Comparison of ENCODE assay signal across 8 mouse cellular contexts in genomic region chr19:47579788-47580631, GRCm38 (mm10). TPM values are rescaled to one million over a fixed set of nuclear protein-coding genes. Genes with fewer than 3 reads are reported as not detected.
DNase-seq lines count a peak whose midpoint lies in the region; ATAC-seq and TF ChIP-seq lines count a peak whose summit lies in the region.

No protein-coding gene starts in this region.

- peak overlapping the region; percentile 88 for H3K27ac ChIP-seq in forebrain, embryonic 16.5 days (ENCODE audit: low read length)
- peak overlapping the region; percentile 93 for H3K27ac ChIP-seq in hindbrain, embryonic 15.5 days (replicated peaks)
- peak overlapping the region; percentile 95 for H3K27ac ChIP-seq in liver, embryonic 12.5 days

- peak overlapping the region; percentile 86 for H3K4me3 ChIP-seq in forebrain, embryonic 16.5 days (replicated peaks; ENCODE audit: low read length)
- peak overlapping the region; percentile 86 for H3K4me3 ChIP-seq in hindbrain, embryonic 15.5 days
- H3K4me3 ChIP-seq in liver, embryonic 12.5 days, result peak overlapping the region; percentile 89
- H3K4me3 ChIP-seq in myocyte, result peak overlapping the region; percentile 70

- peak; percentile 75 for ATAC-seq in forebrain, embryonic 16.5 days
- ATAC-seq in hindbrain, embryonic 15.5 days (ENCODE audit: low FRiP score, low read depth), result peak; percentile 75
- peak; percentile 76 for ATAC-seq in liver, embryonic 12.5 days

- no peaks in the 10 kb centered on the region for H3K36me3 ChIP-seq in forebrain, embryonic 16.5 days (ENCODE audit: control insufficient read depth, insufficient read depth)
- no peaks in the 10 kb centered on the region for H3K36me3 ChIP-seq in hindbrain, embryonic 15.5 days
- no peaks in the 10 kb centered on the region for H3K36me3 ChIP-seq in liver, embryonic 12.5 days
- H3K36me3 ChIP-seq in myocyte (ENCODE audit: control insufficient read depth, insufficient read depth), result no peaks in the 10 kb centered on the region

- no peak for TF ChIP-seq POLR2A in myocyte (IDR thresholded peaks at IDR 0.05; ENCODE audit: insufficient read length, low read depth)

- H3K27me3 ChIP-seq in forebrain, embryonic 16.5 days (replicated peaks; ENCODE audit: control insufficient read depth, insufficient read depth, low read length), result no peaks in the 10 kb centered on the region
- no peaks in the 10 kb centered on the region for H3K27me3 ChIP-seq in hindbrain, embryonic 15.5 days
- H3K27me3 ChIP-seq in liver, embryonic 12.5 days (replicated peaks), result no peaks in the 10 kb centered on the region
- H3K27me3 ChIP-seq in myocyte (ENCODE audit: control insufficient read depth, insufficient read depth, insufficient read length), result no peaks in the 10 kb centered on the region

- H3K4me1 ChIP-seq in forebrain, embryonic 16.5 days (replicated peaks; ENCODE audit: control insufficient read depth, insufficient read depth, low read length), result peaks cover 18% of the 10 kb centered on the region
- H3K4me1 ChIP-seq in hindbrain, embryonic 15.5 days (replicated peaks), result peaks cover 23% of the 10 kb centered on the region
- H3K4me1 ChIP-seq in liver, embryonic 12.5 days, result peaks cover 32% of the 10 kb centered on the region

- H3ac ChIP-seq in myocyte (ENCODE audit: control insufficient read depth, insufficient read length), result peak overlapping the region; percentile 97

- H3K9ac ChIP-seq in forebrain, embryonic 16.5 days (replicated peaks; ENCODE audit: low read depth, low read length), result peak overlapping the region; percentile 91
- H3K9ac ChIP-seq in hindbrain, embryonic 15.5 days, result peak overlapping the region; percentile 80
- peak overlapping the region; percentile 95 for H3K9ac ChIP-seq in liver, embryonic 12.5 days

- peaks cover 52% of the 10 kb centered on the region for H3K79me2 ChIP-seq in myocyte (ENCODE audit: control insufficient read depth, insufficient read depth)

- peak; percentile 33 for DNase-seq in ovary, postnatal 36 days (ENCODE audit: low spot score)
- DNase-seq in ovary, adult 18-20 months (ENCODE audit: low spot score), result no peak
- DNase-seq in cerebellum, adult 11-12 months, result peak; percentile 22
- peak; percentile 13 to 19 for DNase-seq in thymus, postnatal 10 days (ENCODE audit: low spot score in 2 of 2)

- WGBS in forebrain, embryonic 16.5 days, result under 1% methylated on average over 79 of the region's 96 CpGs
- WGBS in hindbrain, embryonic 15.5 days, result 0% methylated on average over 63 of the region's 96 CpGs
- WGBS in liver, embryonic 12.5 days (ENCODE audit: insufficient replicate concordance), result under 1% methylated on average over 92 of the region's 96 CpGs

- H3K4me2 ChIP-seq in forebrain, embryonic 16.5 days (ENCODE audit: low read length), result peak overlapping the region; percentile 92
- H3K4me2 ChIP-seq in hindbrain, embryonic 15.5 days, result peak overlapping the region; percentile 98
- H3K4me2 ChIP-seq in liver, embryonic 12.5 days, result peak overlapping the region; percentile 89
- H3K4me2 ChIP-seq in myocyte (ENCODE audit: low read depth), result peak overlapping the region; percentile 88

- no peaks in the 10 kb centered on the region for H3K9me3 ChIP-seq in forebrain, embryonic 16.5 days (ENCODE audit: control insufficient read depth, low read length)
- H3K9me3 ChIP-seq in hindbrain, embryonic 15.5 days, result no peaks in the 10 kb centered on the region
- H3K9me3 ChIP-seq in liver, embryonic 12.5 days (replicated peaks), result no peaks in the 10 kb centered on the region

TF ChIP-seq in myocyte, 11 proteins besides CTCF, POLR2A, EP300 and RAD21:
- TF ChIP-seq MYOG (IDR thresholded peaks at IDR 0.05; ENCODE audit: control insufficient read depth in 1 of 3, insufficient read depth in 1 of 3, insufficient read length in 2 of 3, low read depth in 2 of 3), result no peak
- no peak for TF ChIP-seq CEBPB (IDR thresholded peaks at IDR 0.05; ENCODE audit: insufficient read depth, poor library complexity, severe bottlenecking)
- TF ChIP-seq E2F4 (IDR thresholded peaks at IDR 0.05; ENCODE audit: insufficient read depth), result no peak
- TF ChIP-seq USF1 (IDR thresholded peaks at IDR 0.05; ENCODE audit: low read depth), result no peak
- TF ChIP-seq MAX (IDR thresholded peaks at IDR 0.05; ENCODE audit: low read depth), result no peak
- no peak for TF ChIP-seq MYOD1 (IDR thresholded peaks at IDR 0.05; ENCODE audit: control insufficient read depth in 1 of 3, insufficient read length in 2 of 3, low read depth in 2 of 3)
- TF ChIP-seq POLR2AphosphoS2 (IDR thresholded peaks at IDR 0.05; ENCODE audit: insufficient read length, low read depth), result no peak
- TF ChIP-seq REST (IDR thresholded peaks at IDR 0.05; ENCODE audit: insufficient read depth, insufficient read length), result no peak
- TF ChIP-seq TCF12 (IDR thresholded peaks at IDR 0.05; ENCODE audit: insufficient read depth, poor library complexity, severe bottlenecking), result no peak
- no peak for TF ChIP-seq SRF (IDR thresholded peaks at IDR 0.05; ENCODE audit: control insufficient read depth, insufficient read length, low read depth)
- TF ChIP-seq TCF3 (IDR thresholded peaks at IDR 0.05; ENCODE audit: insufficient read length, low read depth), result no peak
TF ChIP-seq in myocyte: peak in this region for 0.

RNA-seq across cellular contexts. Expression of gene Slk, which starts 0.5 kb away (rescaled TPM):
- polyA plus RNA-seq in forebrain, embryonic 16.5 days (2015; fragmentation: Nextera tagmentation; extraction: Ambion mirVana), result 7.5 and 7.8 TPM in 2 replicates
- 5.9 and 6.5 TPM in 2 replicates for polyA plus RNA-seq in hindbrain, embryonic 15.5 days (2015; fragmentation: Nextera tagmentation; extraction: Ambion mirVana)
- polyA plus RNA-seq in liver, embryonic 12.5 days (2016; fragmentation: Nextera tagmentation; extraction: Ambion mirVana), result 9.3 and 10.8 TPM in 2 replicates
- polyA plus RNA-seq in myocyte (2012; fragmentation: generic; extraction: Trizol), result 12.1 TPM

RNA-seq across cellular contexts. Expression of gene Stn1, which starts 42.7 kb away (rescaled TPM):
- 30.0 and 34.0 TPM in 2 replicates for polyA plus RNA-seq in forebrain, embryonic 16.5 days (2015; fragmentation: Nextera tagmentation; extraction: Ambion mirVana)
- polyA plus RNA-seq in hindbrain, embryonic 15.5 days (2015; fragmentation: Nextera tagmentation; extraction: Ambion mirVana), result 29.5 and 31.4 TPM in 2 replicates
- polyA plus RNA-seq in liver, embryonic 12.5 days (2016; fragmentation: Nextera tagmentation; extraction: Ambion mirVana), result 17.4 TPM in 2 replicates
- 43.9 TPM for polyA plus RNA-seq in myocyte (2012; fragmentation: generic; extraction: Trizol)
